In the genomic region with DNA sequence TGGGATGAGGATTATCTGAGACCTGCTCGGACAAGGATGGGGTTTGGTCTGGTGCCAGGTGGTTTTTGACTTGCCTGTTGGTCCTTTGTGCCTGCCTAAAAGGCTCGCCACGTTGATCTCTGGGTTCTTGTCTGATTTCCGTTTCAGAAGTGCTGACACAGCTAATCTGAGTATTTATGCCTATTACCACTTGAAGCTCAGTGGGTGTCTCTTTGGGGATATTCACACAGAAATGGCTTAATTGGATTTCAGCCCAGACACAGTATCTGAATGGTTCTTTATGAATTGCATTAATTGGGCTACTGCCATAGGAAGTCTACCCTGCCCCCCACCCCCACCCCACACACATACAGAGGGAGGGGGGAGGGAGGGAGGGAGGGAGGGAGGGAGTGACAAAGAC, we compare ENCODE assay signal across 10 mouse cellular contexts. TPM values are rescaled to one million over a fixed set of nuclear protein-coding genes. Genes with fewer than 3 reads are reported as not detected.
DNase-seq lines count a peak whose midpoint lies in the region; ATAC-seq and TF ChIP-seq lines count a peak whose summit lies in the region.
"Had no signal": no experiment of that assay in that cellular context is flagged by ENCODE, and none has a peak within 500 bp of the region (broad histone marks: within the 10 kb centered on the region; RNA-seq: fewer than 3 reads in every experiment).

No protein-coding gene starts in this region.

- TF ChIP-seq EP300 in heart, adult 2 months (IDR thresholded peaks at IDR 0.05; ENCODE audit: insufficient read depth, low read depth, low read length), result no peak

- H3K27ac ChIP-seq in lung, embryonic 15.5 days, result no peak overlapping the region
- H3K27ac ChIP-seq in forebrain, postnatal 0 days (ENCODE audit: low read depth, low read length), result no peak overlapping the region
- no peak overlapping the region for H3K27ac ChIP-seq in neural tube, embryonic 14.5 days (ENCODE audit: low read depth, low read length)
- H3K27ac ChIP-seq in heart, adult 2 months, result no peak overlapping the region

- no peaks in the 10 kb centered on the region for H3K27me3 ChIP-seq in lung, embryonic 15.5 days
- H3K27me3 ChIP-seq in forebrain, postnatal 0 days (ENCODE audit: insufficient read depth, low read length), result no peaks in the 10 kb centered on the region
- no peaks in the 10 kb centered on the region for H3K27me3 ChIP-seq in neural tube, embryonic 14.5 days (ENCODE audit: control insufficient read depth, insufficient read depth, low read length)
- no peaks in the 10 kb centered on the region for H3K27me3 ChIP-seq in heart, adult 2 months (ENCODE audit: control insufficient read depth, insufficient read depth, low read length)
- H3K27me3 ChIP-seq: Patski had no signal

- ATAC-seq in lung, embryonic 15.5 days (ENCODE audit: borderline replicate concordance, extremely low read depth, low FRiP score, low TSS enrichment), result peak; percentile 60; the same call in 1 of the 2 replicates
- ATAC-seq in forebrain, postnatal 0 days, result peak; percentile 66
- ATAC-seq in neural tube, embryonic 14.5 days (ENCODE audit: low read depth), result peak; percentile 83
- ATAC-seq: lung, postnatal 0 days; Patski had no signal

- peaks cover 55% of the 10 kb centered on the region for H3K4me1 ChIP-seq in lung, embryonic 15.5 days
- H3K4me1 ChIP-seq in lung, adult 2 months (ENCODE audit: control insufficient read depth, insufficient read depth, low read length), result peaks cover 9% of the 10 kb centered on the region
- H3K4me1 ChIP-seq in forebrain, postnatal 0 days (ENCODE audit: insufficient read depth), result peaks cover 17% of the 10 kb centered on the region; the same call in 1 of the 2 replicates
- H3K4me1 ChIP-seq in neural tube, embryonic 14.5 days (ENCODE audit: control insufficient read depth, insufficient read depth, low read length), result peaks cover 13% of the 10 kb centered on the region
- peaks cover 12% of the 10 kb centered on the region for H3K4me1 ChIP-seq in heart, adult 2 months (ENCODE audit: control insufficient read depth, insufficient read depth, low read length)

- H3K4me3 ChIP-seq in lung, embryonic 15.5 days, result no peak overlapping the region
- H3K4me3 ChIP-seq in lung, adult 2 months (replicated peaks; ENCODE audit: extremely low read depth, low read depth, low read length), result no peak overlapping the region
- H3K4me3 ChIP-seq in forebrain, postnatal 0 days (ENCODE audit: low read depth, low read length), result no peak overlapping the region
- no peak overlapping the region for H3K4me3 ChIP-seq in neural tube, embryonic 14.5 days (ENCODE audit: low read depth, low read length)
- no peak overlapping the region for H3K4me3 ChIP-seq in heart, adult 2 months

- DNase-seq in lung, adult 2 months, result no peak
- DNase-seq in cerebellum, adult 11-12 months, result peak; percentile 42
- peak; percentile 55 for DNase-seq in forebrain, postnatal 0 days
- DNase-seq in urinary bladder, adult 18-20 months (ENCODE audit: low spot score in 2 of 2), result no peak
- no peak for DNase-seq in heart, adult 2 months
- DNase-seq in embryo, embryonic 10.5 days (ENCODE audit: low spot score), result no peak

- H3K36me3 ChIP-seq in lung, embryonic 15.5 days, result no peaks in the 10 kb centered on the region
- H3K36me3 ChIP-seq in forebrain, postnatal 0 days (ENCODE audit: insufficient read depth), result no peaks in the 10 kb centered on the region
- no peaks in the 10 kb centered on the region for H3K36me3 ChIP-seq in neural tube, embryonic 14.5 days (ENCODE audit: control insufficient read depth, insufficient read depth, low read length)
- peaks cover 8% of the 10 kb centered on the region for H3K36me3 ChIP-seq in heart, adult 2 months (ENCODE audit: control insufficient read depth, insufficient read depth, low read length)

- no peak for TF ChIP-seq CTCF in lung, adult 2 months (IDR thresholded peaks at IDR 0.05; ENCODE audit: insufficient read depth, low read length)
- TF ChIP-seq CTCF in forebrain, postnatal 0 days (IDR thresholded peaks at IDR 0.05; ENCODE audit: low read depth), result no peak
- no peak for TF ChIP-seq CTCF in heart, adult 2 months (IDR thresholded peaks at IDR 0.05)

- WGBS in lung, embryonic 15.5 days, result 26% methylated on average over 4 of the region's 4 CpGs
- WGBS in lung, adult 2 months, result 31% methylated on average over 4 of the region's 4 CpGs
- WGBS in forebrain, postnatal 0 days, result 9% methylated on average over 4 of the region's 4 CpGs
- 10% methylated on average over 4 of the region's 4 CpGs for whole genome bisulfite sequencing in neural tube, embryonic 14.5 days
- WGBS in heart, adult 2 months, result 19% methylated on average over 4 of the region's 4 CpGs

- H3K79me2 ChIP-seq in heart, adult 2 months (replicated peaks; ENCODE audit: control insufficient read depth, insufficient read depth, low read length), result peaks cover 12% of the 10 kb centered on the region

- H3K4me2 ChIP-seq in lung, embryonic 15.5 days, result no peak overlapping the region
- H3K4me2 ChIP-seq in forebrain, postnatal 0 days (ENCODE audit: low read depth), result no peak overlapping the region
- H3K4me2 ChIP-seq in neural tube, embryonic 14.5 days (ENCODE audit: low read depth, low read length), result no peak overlapping the region

- H3K9me3 ChIP-seq in lung, embryonic 15.5 days, result no peaks in the 10 kb centered on the region
- no peaks in the 10 kb centered on the region for H3K9me3 ChIP-seq in forebrain, postnatal 0 days (ENCODE audit: low read length)
- no peaks in the 10 kb centered on the region for H3K9me3 ChIP-seq in neural tube, embryonic 14.5 days (ENCODE audit: control insufficient read depth, low read length)

- intact Hi-C loops in heart, adult 2 months (cut with DNase I), result loop anchor here (5.0 kb wide), 1 partner anchor 57 kb away; no protein-coding TSS in a partner anchor

- no peak for TF ChIP-seq POLR2A in lung, adult 2 months (IDR thresholded peaks at IDR 0.05; ENCODE audit: borderline replicate concordance, extremely low read depth, low read depth, low read length)
- no peak for TF ChIP-seq POLR2A in heart, adult 2 months (IDR thresholded peaks at IDR 0.05; ENCODE audit: insufficient read depth, low read depth, low read length)

- H3K9ac ChIP-seq in lung, embryonic 15.5 days, result no peak overlapping the region
- H3K9ac ChIP-seq in forebrain, postnatal 0 days, result no peak overlapping the region
- H3K9ac ChIP-seq in neural tube, embryonic 14.5 days (replicated peaks; ENCODE audit: low read depth, low read length), result no peak overlapping the region
- H3K9ac ChIP-seq in heart, adult 2 months (ENCODE audit: low read depth, low read length), result no peak overlapping the region

RNA-seq across cellular contexts. Expression of a gene that starts 59.9 kb away (rescaled TPM):
- 50.9 and 51.3 TPM in 2 replicates for polyA plus RNA-seq in lung, embryonic 15.5 days (2015; fragmentation: Nextera tagmentation; extraction: Ambion mirVana)
- 39.1 and 43.4 TPM in 2 replicates for polyA plus RNA-seq in lung, adult 2 months (2012; rRNA removed)
- total RNA-seq in forebrain, postnatal 0 days (2014; rRNA removed), result 79.2 and 84.2 TPM in 2 replicates
- polyA plus RNA-seq in forebrain, postnatal 0 days (2015; fragmentation: Nextera tagmentation; extraction: Ambion mirVana), result 40.3 and 43.8 TPM in 2 replicates
- 31.1 and 39.1 TPM in 2 replicates for polyA plus RNA-seq in neural tube, embryonic 14.5 days (2014; fragmentation: Nextera tagmentation; extraction: Ambion mirVana)
- total RNA-seq in heart, adult 2 months (2021), result 10 to 100 TPM; 11.9 to 15.3 TPM
- polyA plus RNA-seq in heart, adult 2 months (2012; rRNA removed), result 11.7 and 12.9 TPM in 2 replicates

Comparison
In these comparisons a context has a peak if more than half of its experiments do, and no peak if none do; other contexts are left out.
1. DNase-seq: peak in cerebellum, adult 11-12 months (single experiment) and forebrain, postnatal 0 days (single experiment); none in lung, adult 2 months (single experiment), urinary bladder, adult 18-20 months (0 of 2), heart, adult 2 months (0 of 2) and embryo, embryonic 10.5 days (single experiment).
2. Peak in every context shown above with its lines, with median percentiles within 50 percentile points of each other: ATAC-seq.